Mouse (Mus musculus): ENCODE data around the gene Ext2. TPM values are rescaled to one million over a fixed set of nuclear protein-coding genes. Genes with fewer than 3 reads are reported as not detected.

Gene Ext2
- polyA plus RNA-seq, 1 experiment from 2014 or later, result 68.2 TPM

- no peak overlapping the region for H3K4me3 ChIP-seq (ENCODE audit: low read depth, low read length)
- H3K27me3 ChIP-seq (ENCODE audit: control insufficient read depth, insufficient read depth, low read length), result no peaks in the 10 kb centered on the region
- H3K9ac ChIP-seq (ENCODE audit: low read length), result no peak overlapping the region
- no peak overlapping the region for H3K27ac ChIP-seq (ENCODE audit: low read depth, low read length)
- DNase-seq (ENCODE audit: low spot score, missing footprints), result no peak
- H3K36me3 ChIP-seq (ENCODE audit: control insufficient read depth, insufficient read depth, low read length), result no peaks in the 10 kb centered on the region
- WGBS, result 80% methylated on average over 9 of the region's 9 CpGs
- H3K4me1 ChIP-seq (ENCODE audit: control insufficient read depth, insufficient read depth, low read length), result no peaks in the 10 kb centered on the region
- H3K9me3 ChIP-seq (ENCODE audit: control insufficient read depth, low read length), result peaks cover 2% of the 10 kb centered on the region; the same call in 1 of the 2 replicates
- ATAC-seq (ENCODE audit: low FRiP score), result no peak
- H3K4me2 ChIP-seq, result no peak overlapping the region
Observed at GRCm38 (mm10) chr2:93719792-93720675, 102.3 kb downstream of the Ext2 start.

- Histone ChIP-seq H3K9ac (ENCODE audit: low read length) (no peak overlapping the region), H3K36me3 (ENCODE audit: control insufficient read depth, insufficient read depth, low read length) (no peaks in the 10 kb centered on the region), H3K9me3 (ENCODE audit: control insufficient read depth, low read length) (no peaks in the 10 kb centered on the region), H3K4me3 (ENCODE audit: low read depth, low read length) (no peak overlapping the region), H3K27me3 (ENCODE audit: control insufficient read depth, insufficient read depth, low read length) (no peaks in the 10 kb centered on the region), H3K27ac (ENCODE audit: low read depth, low read length) (no peak overlapping the region), H3K4me1 (ENCODE audit: control insufficient read depth, insufficient read depth, low read length) (no peaks in the 10 kb centered on the region), H3K4me2 (no peak overlapping the region)
- DNase-seq (ENCODE audit: low spot score, missing footprints) (no peak), ATAC-seq (ENCODE audit: low FRiP score) (no peak)
Observed at GRCm38 (mm10) chr2:93713267-93713666, 109.1 kb downstream of the Ext2 start.

GRCm38 (mm10) chr2:93711460-93711859 lies 110.9 kb downstream of the Ext2 start:
- no peak for DNase-seq (ENCODE audit: low spot score, missing footprints)
- Histone ChIP-seq H3K27me3 (ENCODE audit: control insufficient read depth, insufficient read depth, low read length) (no peaks in the 10 kb centered on the region), H3K9ac (ENCODE audit: low read length) (no peak overlapping the region), H3K4me3 (ENCODE audit: low read depth, low read length) (no peak overlapping the region), H3K4me1 (ENCODE audit: control insufficient read depth, insufficient read depth, low read length) (no peaks in the 10 kb centered on the region), H3K4me2 (no peak overlapping the region), H3K27ac (ENCODE audit: low read depth, low read length) (no peak overlapping the region), H3K9me3 (ENCODE audit: control insufficient read depth, low read length) (no peaks in the 10 kb centered on the region), H3K36me3 (ENCODE audit: control insufficient read depth, insufficient read depth, low read length) (no peaks in the 10 kb centered on the region)
- WGBS, result 86% methylated on average over 3 of the region's 3 CpGs
- ATAC-seq (ENCODE audit: low FRiP score), result no peak

- ATAC-seq (ENCODE audit: low FRiP score) (no peak), DNase-seq (ENCODE audit: low spot score, missing footprints) (no peak)
- Histone ChIP-seq H3K4me3 (ENCODE audit: low read depth, low read length) (no peak overlapping the region), H3K9ac (ENCODE audit: low read length) (no peak overlapping the region), H3K9me3 (ENCODE audit: control insufficient read depth, low read length) (no peaks in the 10 kb centered on the region), H3K27ac (ENCODE audit: low read depth, low read length) (no peak overlapping the region), H3K36me3 (ENCODE audit: control insufficient read depth, insufficient read depth, low read length) (no peaks in the 10 kb centered on the region), H3K27me3 (ENCODE audit: control insufficient read depth, insufficient read depth, low read length) (no peaks in the 10 kb centered on the region), H3K4me1 (ENCODE audit: control insufficient read depth, insufficient read depth, low read length) (no peaks in the 10 kb centered on the region), H3K4me2 (no peak overlapping the region)
- 74% methylated on average over 3 of the region's 3 CpGs for WGBS
Observed at GRCm38 (mm10) chr2:93709696-93710095, 112.7 kb downstream of the Ext2 start.

GRCm38 (mm10) chr2:93709241-93709640 lies 113.1 kb downstream of the Ext2 start:
- ATAC-seq (ENCODE audit: low FRiP score) (no peak), DNase-seq (ENCODE audit: low spot score, missing footprints) (no peak)
- H3K4me2 ChIP-seq, result no peak overlapping the region
- no peak overlapping the region for H3K27ac ChIP-seq (ENCODE audit: low read depth, low read length)
- no peaks in the 10 kb centered on the region for H3K36me3 ChIP-seq (ENCODE audit: control insufficient read depth, insufficient read depth, low read length)
- 96% methylated on average over 6 of the region's 6 CpGs for WGBS
- no peaks in the 10 kb centered on the region for H3K27me3 ChIP-seq (ENCODE audit: control insufficient read depth, insufficient read depth, low read length)
- H3K4me3 ChIP-seq (ENCODE audit: low read depth, low read length), result no peak overlapping the region
- no peaks in the 10 kb centered on the region for H3K4me1 ChIP-seq (ENCODE audit: control insufficient read depth, insufficient read depth, low read length)
- no peaks in the 10 kb centered on the region for H3K9me3 ChIP-seq (ENCODE audit: control insufficient read depth, low read length)
- H3K9ac ChIP-seq (ENCODE audit: low read length), result no peak overlapping the region

GRCm38 (mm10) chr2:93706825-93707224 lies 115.5 kb downstream of the Ext2 start:
- Histone ChIP-seq H3K9ac (ENCODE audit: low read length) (no peak overlapping the region), H3K4me3 (ENCODE audit: low read depth, low read length) (no peak overlapping the region), H3K4me2 (no peak overlapping the region), H3K4me1 (ENCODE audit: control insufficient read depth, insufficient read depth, low read length) (no peaks in the 10 kb centered on the region), H3K9me3 (ENCODE audit: control insufficient read depth, low read length) (no peaks in the 10 kb centered on the region), H3K27ac (ENCODE audit: low read depth, low read length) (no peak overlapping the region), H3K36me3 (ENCODE audit: control insufficient read depth, insufficient read depth, low read length) (no peaks in the 10 kb centered on the region), H3K27me3 (ENCODE audit: control insufficient read depth, insufficient read depth, low read length) (no peaks in the 10 kb centered on the region)
- ATAC-seq (ENCODE audit: low FRiP score), result no peak
- WGBS, result 94% methylated on average over 3 of the region's 3 CpGs
- DNase-seq (ENCODE audit: low spot score, missing footprints), result no peak

GRCm38 (mm10) chr2:93706407-93706806 lies 116.0 kb downstream of the Ext2 start:
- DNase-seq (ENCODE audit: low spot score, missing footprints), result no peak
- Histone ChIP-seq H3K4me3 (ENCODE audit: low read depth, low read length) (no peak overlapping the region), H3K9me3 (ENCODE audit: control insufficient read depth, low read length) (no peaks in the 10 kb centered on the region), H3K4me1 (ENCODE audit: control insufficient read depth, insufficient read depth, low read length) (no peaks in the 10 kb centered on the region), H3K4me2 (no peak overlapping the region), H3K27me3 (ENCODE audit: control insufficient read depth, insufficient read depth, low read length) (no peaks in the 10 kb centered on the region), H3K27ac (ENCODE audit: low read depth, low read length) (no peak overlapping the region), H3K36me3 (ENCODE audit: control insufficient read depth, insufficient read depth, low read length) (no peaks in the 10 kb centered on the region), H3K9ac (ENCODE audit: low read length) (no peak overlapping the region)
- WGBS, result 90% methylated on average over 2 of the region's 2 CpGs
- ATAC-seq (ENCODE audit: low FRiP score), result no peak

- DNase-seq (ENCODE audit: low spot score, missing footprints), result no peak
- no peaks in the 10 kb centered on the region for H3K9me3 ChIP-seq (ENCODE audit: control insufficient read depth, low read length)
- H3K4me3 ChIP-seq (ENCODE audit: low read depth, low read length), result no peak overlapping the region
- no peak overlapping the region for H3K4me2 ChIP-seq
- H3K9ac ChIP-seq (ENCODE audit: low read length), result no peak overlapping the region
- 84% methylated on average over 4 of the region's 4 CpGs for WGBS
- no peak overlapping the region for H3K27ac ChIP-seq (ENCODE audit: low read depth, low read length)
- H3K4me1 ChIP-seq (ENCODE audit: control insufficient read depth, insufficient read depth, low read length), result no peaks in the 10 kb centered on the region
- H3K27me3 ChIP-seq (ENCODE audit: control insufficient read depth, insufficient read depth, low read length), result no peaks in the 10 kb centered on the region
- H3K36me3 ChIP-seq (ENCODE audit: control insufficient read depth, insufficient read depth, low read length), result no peaks in the 10 kb centered on the region
- ATAC-seq (ENCODE audit: low FRiP score), result no peak
Observed at GRCm38 (mm10) chr2:93704195-93704594, 118.2 kb downstream of the Ext2 start.

- no peaks in the 10 kb centered on the region for H3K36me3 ChIP-seq (ENCODE audit: control insufficient read depth, insufficient read depth, low read length)
- no peak overlapping the region for H3K27ac ChIP-seq (ENCODE audit: low read depth, low read length)
- H3K9ac ChIP-seq (ENCODE audit: low read length), result no peak overlapping the region
- DNase-seq (ENCODE audit: low spot score, missing footprints) (no peak), ATAC-seq (ENCODE audit: low FRiP score) (no peak)
- no peaks in the 10 kb centered on the region for H3K9me3 ChIP-seq (ENCODE audit: control insufficient read depth, low read length)
- H3K4me3 ChIP-seq (ENCODE audit: low read depth, low read length), result no peak overlapping the region
- no peaks in the 10 kb centered on the region for H3K27me3 ChIP-seq (ENCODE audit: control insufficient read depth, insufficient read depth, low read length)
- WGBS, result 91% methylated on average over 19 of the region's 19 CpGs
- H3K4me2 ChIP-seq, result no peak overlapping the region
- H3K4me1 ChIP-seq (ENCODE audit: control insufficient read depth, insufficient read depth, low read length), result no peaks in the 10 kb centered on the region
Observed at GRCm38 (mm10) chr2:93702936-93703926, 119.1 kb downstream of the Ext2 start.
